Mouse (Mus musculus) gonadal fat pad, adult 2 months (tissue): ENCODE measurements around the gene Clmp. TPM values are rescaled to one million over a fixed set of nuclear protein-coding genes. Genes with fewer than 3 reads are reported as not detected.

Source experiments
- DNase-seq: peaks from one replicate; pipeline ENCODE4 v3.0.0-alpha.2; 2012; ENCODE audit warnings: low read depth
- polyA plus RNA-seq: library from polyadenylated mRNA; depleted of rRNA; stranded (reverse); fragments of >200 nt; gene quantifications from 2 replicates; pipeline ENCODE4 v1.2.3, GENCODE M21; 2012

The Clmp gene
- polyA plus RNA-seq, 1 experiment = 26.5 TPM

GRCm38 (mm10) chr9:40693026-40693425 is 7.3 kb downstream of the Clmp start:
- no peak for DNase-seq

GRCm38 (mm10) chr9:40693768-40694167 is 8.0 kb downstream of the Clmp start:
- DNase-seq = no peak

GRCm38 (mm10) chr9:40694284-40694683 is 8.5 kb downstream of the Clmp start:
- DNase-seq = no peak

GRCm38 (mm10) chr9:40696086-40696485 is 10.3 kb downstream of the Clmp start:
- no peak for DNase-seq

GRCm38 (mm10) chr9:40699194-40699593 is 13.4 kb downstream of the Clmp start:
- no peak for DNase-seq

GRCm38 (mm10) chr9:40700253-40700652 is 14.5 kb downstream of the Clmp start:
- DNase-seq = peak; percentile 76

- no peak for DNase-seq
These were observed 18.9 kb downstream of the Clmp start for GRCm38 (mm10) chr9:40704364-40705276.

- no peak for DNase-seq
These were observed 22.8 kb downstream of the Clmp start for GRCm38 (mm10) chr9:40708448-40709140.

GRCm38 (mm10) chr9:40709141-40709537 is 23.4 kb downstream of the Clmp start:
- no peak for DNase-seq

- DNase-seq = no peak
These were observed 23.8 kb downstream of the Clmp start for GRCm38 (mm10) chr9:40709587-40709986.

- DNase-seq = no peak
These were observed 24.2 kb downstream of the Clmp start for GRCm38 (mm10) chr9:40709991-40710390.

- DNase-seq = peak; percentile 60
These were observed 25.9 kb downstream of the Clmp start for GRCm38 (mm10) chr9:40711654-40712053.

- no peak for DNase-seq
These were observed 31.6 kb downstream of the Clmp start for GRCm38 (mm10) chr9:40717182-40717874.

GRCm38 (mm10) chr9:40717875-40718185 is 32.1 kb downstream of the Clmp start:
- DNase-seq = no peak

GRCm38 (mm10) chr9:40720881-40721280 is 35.1 kb downstream of the Clmp start:
- no peak for DNase-seq

GRCm38 (mm10) chr9:40723311-40723772 is 37.6 kb downstream of the Clmp start:
- no peak for DNase-seq

- no peak for DNase-seq
These were observed 39.2 kb downstream of the Clmp start for GRCm38 (mm10) chr9:40724978-40725377.

GRCm38 (mm10) chr9:40727140-40727823 is 41.5 kb downstream of the Clmp start:
- DNase-seq = no peak

GRCm38 (mm10) chr9:40727824-40728495 is 42.2 kb downstream of the Clmp start:
- no peak for DNase-seq

GRCm38 (mm10) chr9:40730302-40730700 is 44.5 kb downstream of the Clmp start:
- no peak for DNase-seq
